Mouse (Mus musculus) embryonic facial prominence, embryonic 10.5 days (tissue): ENCODE measurements around the gene Ang2. TPM values are rescaled to one million over a fixed set of nuclear protein-coding genes. Genes with fewer than 3 reads are reported as not detected.
A peak's percentile ranks its signal among the peaks of the same experiment; 100 is the strongest.
"Not testable (repeated sequence)": the region's sequence is repeated elsewhere in the genome, so short reads cannot be mapped to it uniquely, and the experiment has no call there.

ENCODE experiments used
- DNase-seq: peaks from one replicate; pipeline ENCODE4 v3.0.0-alpha.2; 2017; ENCODE audit warnings: low spot score
- H3K27ac ChIP-seq: fragments of 300-500 bp; sonication (generic); replicated peaks from 2 replicates; pipeline ENCODE4 v1.5.1; 2016; ENCODE audit warnings: mild to moderate bottlenecking
- H3K27me3 ChIP-seq: fragments of 300-500 bp; sonication (generic); replicated peaks from 2 replicates; pipeline ENCODE4 v1.6.1; 2016; ENCODE audit warnings: low read depth, mild to moderate bottlenecking; ENCODE audit not compliant: poor library complexity, severe bottlenecking
- H3K36me3 ChIP-seq: fragments of 300-500 bp; sonication (generic); replicated peaks from 2 replicates; pipeline ENCODE4 v1.6.1; 2016; ENCODE audit warnings: mild to moderate bottlenecking, moderate library complexity
- H3K4me1 ChIP-seq: fragments of 300-500 bp; sonication (generic); 2 replicates; pipeline ENCODE4 v1.6.1; 2016
- H3K4me3 ChIP-seq: fragments of 300-500 bp; sonication (generic); 2 replicates; pipeline ENCODE4 v1.5.1; 2016; ENCODE audit warnings: mild to moderate bottlenecking, moderate library complexity
- H3K9me3 ChIP-seq: fragments of 300-500 bp; sonication (generic); 2 replicates; pipeline ENCODE4 v1.6.1; 2016; ENCODE audit warnings: mild to moderate bottlenecking
- WGBS: fragments of 180-500 bp; shearing (Covaris S2); methylation state at CpG from one replicate; pipeline ENCODE4 v1.1.7; 2016; 5-methylcytosine and 5-hydroxymethylcytosine counted together
- polyA plus RNA-seq: library from polyadenylated mRNA; unstranded; fragments of >200 nt; fragmentation: Nextera tagmentation; extraction: Ambion mirVana; gene quantifications from 2 replicates; pipeline ENCODE4 v1.2.1, GENCODE M21; 2016

The Ang2 gene
- polyA plus RNA-seq, 1 experiment from 2014 or later = not detected

GRCm38 (mm10) chr14:51172095-51172865, 26.7 kb downstream of the Ang2 start:
- peak; percentile 57 for DNase-seq
- WGBS = 35% methylated on average over 9 of the region's 9 CpGs

DNA sequence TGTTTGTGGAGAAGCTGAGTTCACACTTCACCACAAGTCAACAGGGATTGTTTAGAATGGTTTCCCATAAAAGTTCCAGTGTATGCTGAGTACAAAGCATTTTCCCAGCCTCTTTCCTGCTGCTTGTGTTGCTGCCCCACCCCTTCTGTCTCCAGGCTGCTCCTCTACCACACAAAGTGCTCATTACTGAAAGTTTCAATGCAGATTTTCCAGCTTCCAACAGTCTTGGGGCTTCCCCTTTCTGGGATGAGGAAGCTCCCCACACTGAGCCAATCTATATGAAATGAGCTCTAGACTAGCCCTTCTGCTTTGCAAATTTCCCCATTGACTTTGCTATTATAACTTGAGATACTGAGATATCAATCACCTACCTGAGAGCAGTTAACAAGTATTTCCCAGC, 32.9 kb downstream of the Ang2 start:
- no peak overlapping the region for H3K27ac ChIP-seq
- H3K4me1 ChIP-seq = no peaks in the 10 kb centered on the region
- H3K4me3 ChIP-seq = no peak overlapping the region
- H3K36me3 ChIP-seq = no peaks in the 10 kb centered on the region
- no peaks in the 10 kb centered on the region for H3K9me3 ChIP-seq
- no peak for DNase-seq
- H3K27me3 ChIP-seq = no peaks in the 10 kb centered on the region

More at GRCm38 (mm10) chr14:51172095-51172865, 26.7 kb downstream of the Ang2 start:
- H3K4me1 ChIP-seq, H3K36me3 ChIP-seq, H3K4me3 ChIP-seq, H3K27ac ChIP-seq, H3K27me3 ChIP-seq, H3K9me3 ChIP-seq: not testable (repeated sequence)

GRCm38 (mm10) chr14:51165435-51165834, 33.5 kb downstream of the Ang2 start:
- WGBS = 92% methylated on average over 1 of the region's 1 CpGs
- no peaks in the 10 kb centered on the region for H3K9me3 ChIP-seq
- no peaks in the 10 kb centered on the region for H3K27me3 ChIP-seq
- H3K36me3 ChIP-seq = no peaks in the 10 kb centered on the region
- no peak for DNase-seq
- H3K4me3 ChIP-seq = no peak overlapping the region
- no peak overlapping the region for H3K27ac ChIP-seq
- H3K4me1 ChIP-seq = no peaks in the 10 kb centered on the region

- not testable (repeated sequence) for H3K36me3 ChIP-seq, DNase-seq, H3K27me3 ChIP-seq, H3K4me1 ChIP-seq, H3K9me3 ChIP-seq, H3K27ac ChIP-seq, H3K4me3 ChIP-seq
- 92% methylated on average over 6 of the region's 6 CpGs for whole genome bisulfite sequencing
These were observed 35.6 kb downstream of the Ang2 start for GRCm38 (mm10) chr14:51163323-51163722.

DNA sequence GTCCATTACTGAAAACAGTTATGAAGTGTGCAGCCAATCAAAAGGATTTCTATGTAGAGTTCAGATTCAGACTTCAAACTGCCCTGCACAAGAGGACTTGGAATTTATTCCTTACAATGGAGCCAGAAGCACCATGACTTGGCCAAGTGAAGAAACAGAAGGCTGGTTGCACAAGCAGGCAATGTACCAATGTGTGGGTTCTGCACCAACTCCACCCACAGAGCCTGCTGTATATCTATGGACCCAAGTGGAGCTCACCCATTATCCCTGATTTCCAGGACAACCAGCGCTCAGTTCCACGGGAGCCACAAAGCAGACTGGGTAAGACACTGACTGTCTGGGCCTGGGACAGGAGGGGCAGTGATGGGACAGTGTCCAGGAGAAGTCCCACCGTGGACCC, 37.0 kb downstream of the Ang2 start, which contains the start of gene Rnase2b:
Rnase2b (plus strand) TSS at position 285 of the 400 bp plus-strand sequence.
- H3K27me3 ChIP-seq, H3K4me3 ChIP-seq, H3K9me3 ChIP-seq, H3K36me3 ChIP-seq, H3K4me1 ChIP-seq, DNase-seq, H3K27ac ChIP-seq: not testable (repeated sequence)
- 96% methylated on average over 3 of the region's 3 CpGs for whole genome bisulfite sequencing

GRCm38 (mm10) chr14:51157072-51157471, 41.9 kb downstream of the Ang2 start:
- WGBS = 96% methylated on average over 1 of the region's 1 CpGs
- DNase-seq = no peak
- Histone ChIP-seq H3K4me3 (no peak overlapping the region), H3K27ac (no peak overlapping the region), H3K36me3 (no peaks in the 10 kb centered on the region), H3K9me3 (no peaks in the 10 kb centered on the region), H3K4me1 (no peaks in the 10 kb centered on the region), H3K27me3 (no peaks in the 10 kb centered on the region)

DNA sequence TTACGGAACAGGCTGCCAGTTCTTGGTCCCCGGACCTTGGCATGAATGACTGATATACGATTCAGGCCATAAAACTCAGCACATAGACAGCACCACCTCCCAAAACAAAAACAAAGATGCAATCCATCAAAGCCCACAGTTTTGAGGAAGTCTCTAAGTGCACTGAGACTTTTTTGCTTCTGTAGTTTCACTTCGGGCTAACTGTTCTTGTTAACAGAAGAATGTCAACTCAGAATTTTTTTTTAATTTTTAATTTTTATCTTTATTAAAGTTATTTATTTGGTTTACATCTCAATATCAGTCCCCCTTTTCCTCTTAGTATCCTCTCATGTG, 42.2 kb downstream of the Ang2 start:
- no peaks in the 10 kb centered on the region for H3K9me3 ChIP-seq
- 92% methylated on average over 4 of the region's 4 CpGs for whole genome bisulfite sequencing
- DNase-seq = no peak
- no peaks in the 10 kb centered on the region for H3K4me1 ChIP-seq
- H3K4me3 ChIP-seq = no peak overlapping the region
- no peaks in the 10 kb centered on the region for H3K27me3 ChIP-seq
- no peak overlapping the region for H3K27ac ChIP-seq
- no peaks in the 10 kb centered on the region for H3K36me3 ChIP-seq

DNA sequence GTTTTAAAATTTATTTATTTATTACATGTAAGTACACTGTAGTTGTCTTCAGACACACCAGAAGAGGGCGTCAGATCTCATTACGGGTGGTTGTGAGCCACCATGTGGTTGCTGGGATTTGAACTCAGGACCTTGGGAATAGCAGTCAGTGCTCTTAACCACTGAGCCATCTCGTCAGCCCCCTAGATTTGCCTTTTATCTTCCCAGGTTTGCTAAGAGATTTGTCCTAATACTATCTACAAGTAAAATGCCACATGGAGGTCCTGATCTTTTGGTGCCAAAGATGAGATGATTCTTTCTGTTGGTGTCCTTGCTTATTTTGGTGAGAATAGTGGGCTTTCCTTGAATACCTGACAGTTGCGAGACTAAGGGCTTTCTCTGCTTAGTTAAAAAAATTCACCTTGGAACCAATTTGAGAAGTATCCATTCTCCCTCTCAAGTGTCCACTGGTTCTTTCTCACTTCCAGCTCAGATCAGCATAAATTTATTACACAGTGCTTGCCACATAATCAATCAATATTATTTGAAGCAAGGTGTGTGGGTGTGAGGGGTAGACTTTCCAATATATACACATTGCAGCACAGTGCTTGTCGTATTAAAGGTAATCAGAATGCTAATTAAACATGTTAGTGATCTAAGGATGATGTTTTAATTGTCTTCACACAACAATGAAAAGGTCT, 42.8 kb downstream of the Ang2 start:
- H3K4me3 ChIP-seq = no peak overlapping the region
- no peak overlapping the region for H3K27ac ChIP-seq
- H3K36me3 ChIP-seq = no peaks in the 10 kb centered on the region
- H3K27me3 ChIP-seq = no peaks in the 10 kb centered on the region
- H3K4me1 ChIP-seq = no peaks in the 10 kb centered on the region
- no peak for DNase-seq
- 90% methylated on average over 5 of the region's 5 CpGs for WGBS
- H3K9me3 ChIP-seq = no peaks in the 10 kb centered on the region

- H3K4me3 ChIP-seq = no peak overlapping the region
- DNase-seq = no peak
- H3K9me3 ChIP-seq = no peaks in the 10 kb centered on the region
- no peaks in the 10 kb centered on the region for H3K27me3 ChIP-seq
- no peaks in the 10 kb centered on the region for H3K36me3 ChIP-seq
- WGBS = 82% methylated on average over 5 of the region's 5 CpGs
- no peak overlapping the region for H3K27ac ChIP-seq
- no peaks in the 10 kb centered on the region for H3K4me1 ChIP-seq
These were observed 46.6 kb downstream of the Ang2 start for GRCm38 (mm10) chr14:51152249-51152870.

GRCm38 (mm10) chr14:51150206-51150831, 48.6 kb downstream of the Ang2 start:
- H3K9me3 ChIP-seq = no peaks in the 10 kb centered on the region
- H3K4me3 ChIP-seq = no peak overlapping the region
- H3K27me3 ChIP-seq = no peaks in the 10 kb centered on the region
- no peak overlapping the region for H3K27ac ChIP-seq
- WGBS = 83% methylated on average over 3 of the region's 3 CpGs
- peaks cover 3% of the 10 kb centered on the region; the same call in 1 of the 2 replicates for H3K4me1 ChIP-seq
- DNase-seq = no peak
- H3K36me3 ChIP-seq = no peaks in the 10 kb centered on the region

DNA sequence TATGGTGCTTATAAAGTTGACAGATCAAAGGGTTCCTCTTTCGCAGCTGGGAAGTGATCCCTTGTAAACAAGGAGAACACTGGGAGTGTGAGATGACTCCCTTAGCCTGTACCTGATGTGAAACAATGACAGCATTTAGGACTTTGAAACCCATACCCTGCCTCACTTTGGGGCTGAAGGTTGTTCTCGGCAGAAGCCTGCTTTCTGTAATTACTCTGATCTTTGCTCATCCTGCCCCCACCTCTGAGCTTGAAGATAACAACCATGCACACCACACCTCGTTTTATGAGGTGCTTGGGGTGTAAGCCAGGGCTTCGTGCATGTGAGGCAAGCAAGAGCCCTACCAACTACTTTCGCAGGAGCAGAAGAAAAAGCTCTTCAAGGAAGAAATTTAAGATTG, 49.8 kb downstream of the Ang2 start:
- no peaks in the 10 kb centered on the region for H3K36me3 ChIP-seq
- no peak for DNase-seq
- H3K27ac ChIP-seq = no peak overlapping the region
- H3K4me1 ChIP-seq = peaks cover 3% of the 10 kb centered on the region; the same call in 1 of the 2 replicates
- H3K27me3 ChIP-seq = no peaks in the 10 kb centered on the region
- H3K4me3 ChIP-seq = no peak overlapping the region
- H3K9me3 ChIP-seq = no peaks in the 10 kb centered on the region
- 56% methylated on average over 5 of the region's 5 CpGs for WGBS

DNA sequence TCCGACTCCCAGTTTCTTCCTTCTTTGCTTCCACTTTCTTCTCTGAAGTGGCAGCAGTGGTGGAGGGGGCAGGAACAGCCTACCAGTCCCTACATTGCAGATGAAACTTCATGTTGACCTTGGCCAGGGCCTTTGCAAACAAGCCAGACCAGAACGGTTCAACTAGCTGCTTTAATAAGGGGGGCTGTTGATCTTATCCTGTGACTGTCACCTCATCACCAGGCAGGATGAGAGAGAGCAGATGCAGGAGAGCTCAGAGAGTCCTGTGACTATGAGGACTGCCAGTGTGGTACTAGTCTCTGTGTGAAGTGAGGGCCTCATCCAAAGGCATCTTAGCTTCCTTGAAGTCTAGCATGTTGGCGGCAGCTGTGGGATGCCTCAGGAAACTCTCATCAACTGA, 50.9 kb downstream of the Ang2 start:
- no peaks in the 10 kb centered on the region for H3K36me3 ChIP-seq
- 78% methylated on average over 3 of the region's 3 CpGs for WGBS
- H3K4me3 ChIP-seq = no peak overlapping the region
- H3K9me3 ChIP-seq = no peaks in the 10 kb centered on the region
- H3K27me3 ChIP-seq = no peaks in the 10 kb centered on the region
- H3K27ac ChIP-seq = no peak overlapping the region
- DNase-seq = no peak
- H3K4me1 ChIP-seq = peaks cover 3% of the 10 kb centered on the region; the same call in 1 of the 2 replicates
